Mouse (Mus musculus) ovary, adult 2 months (tissue): ENCODE data around the gene Arsb. TPM values are rescaled to one million over a fixed set of nuclear protein-coding genes. Genes with fewer than 3 reads are reported as not detected.

ENCODE experiments used
- polyA plus RNA-seq: library from polyadenylated mRNA; depleted of rRNA; stranded (reverse); fragments of >200 nt; gene quantifications from 2 replicates; pipeline ENCODE4 v1.2.3, GENCODE M21; 2012; rRNA removed

Arsb gene
- polyA plus RNA-seq: 46.9 and 70.9 TPM in 2 replicates

GRCm38 (mm10) chr13:93771588-93772278 lies at the start of gene Arsb:
TSS of gene Arsb (plus strand) at chr13:93771630.

Other genes starting within 250 kb of the Arsb start
- 0.95 and 5.4 TPM in 2 replicates for gene Bhmt, start 133.7 kb upstream of the Arsb start, polyA plus RNA-seq
- gene Bhmt2, start 97.3 kb upstream of the Arsb start, polyA plus RNA-seq: 0.12 TPM in 1 of 2 replicates, not detected in the other
- 0.05 and 0.15 TPM in 2 replicates for gene Dmgdh, start 97.2 kb upstream of the Arsb start, polyA plus RNA-seq